Mouse (Mus musculus) cortical plate, adult 2 months (tissue): ENCODE measurements around the gene Lcn6. TPM values are rescaled to one million over a fixed set of nuclear protein-coding genes. Genes with fewer than 3 reads are reported as not detected.
A peak's percentile ranks its signal among the peaks of the same experiment; 100 is the strongest.

Source experiments
- H3K27ac ChIP-seq: fragments of 200-500 bp; 2 replicates; pipeline ENCODE4 v1.5.1; 2012; ENCODE audit warnings: low read length, control low read depth, inconsistent platforms; ENCODE audit not compliant: insufficient read depth
- H3K4me1 ChIP-seq: fragments of 200-500 bp; 2 replicates; pipeline ENCODE4 v1.6.1; 2011; ENCODE audit warnings: low read length; ENCODE audit not compliant: control insufficient read depth, insufficient read depth
- H3K4me3 ChIP-seq: fragments of 200-500 bp; 2 replicates; pipeline ENCODE4 v1.5.1; 2011; ENCODE audit warnings: mild to moderate bottlenecking, low read length, control low read depth; ENCODE audit not compliant: insufficient read depth
- CTCF ChIP-seq: fragments of 200-500 bp; IDR thresholded peaks from 2 replicates; pipeline ENCODE4 v1.5.1; 2011; ENCODE audit warnings: mild to moderate bottlenecking, control low read depth, low read length; ENCODE audit not compliant: insufficient read depth; ENCODE audit errors: extremely low read depth
- POLR2A ChIP-seq: fragments of 200-500 bp; IDR thresholded peaks from 2 replicates; pipeline ENCODE4 v1.6.1; 2011; ENCODE audit warnings: mild to moderate bottlenecking, low read length, control low read depth; ENCODE audit not compliant: insufficient read depth; ENCODE audit errors: extremely low read depth
- polyA plus RNA-seq: library from polyadenylated mRNA; depleted of rRNA; stranded (reverse); fragments of >200 nt; gene quantifications from 2 replicates; pipeline ENCODE4 v1.2.3, GENCODE M21; 2012; rRNA removed

Gene Lcn6
- not detected in 2 replicates for polyA plus RNA-seq

DNA sequence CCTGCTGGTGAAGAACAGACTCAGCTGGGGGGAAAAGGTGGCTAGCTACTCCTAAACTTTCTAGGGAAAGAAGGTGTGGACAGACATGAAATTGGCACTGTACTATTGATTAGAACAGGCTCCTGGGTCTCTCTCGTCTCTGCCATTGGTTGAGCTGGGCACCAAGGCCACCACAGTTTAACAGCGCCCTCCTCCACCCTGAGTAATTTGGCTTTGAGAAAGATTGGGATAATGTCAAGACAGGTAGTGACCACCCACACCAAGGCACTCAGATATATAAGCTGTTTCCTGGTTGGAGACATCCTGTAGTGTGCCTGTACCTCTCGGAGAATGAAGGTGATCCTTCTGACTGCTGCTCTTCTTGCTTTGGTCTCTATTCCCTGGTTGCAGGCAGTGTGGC is at the start of gene Lcn6:
TSS of gene Lcn6 (plus strand) at position 301 of the 400 bp plus-strand sequence.
- no peak within 1 kb of the TSS for H3K27ac ChIP-seq
- no peak for TF ChIP-seq CTCF
- TF ChIP-seq POLR2A, result no peak
- no peaks in the 10 kb centered on the region for H3K4me1 ChIP-seq
- H3K4me3 ChIP-seq, result no peak within 1 kb of the TSS

DNA sequence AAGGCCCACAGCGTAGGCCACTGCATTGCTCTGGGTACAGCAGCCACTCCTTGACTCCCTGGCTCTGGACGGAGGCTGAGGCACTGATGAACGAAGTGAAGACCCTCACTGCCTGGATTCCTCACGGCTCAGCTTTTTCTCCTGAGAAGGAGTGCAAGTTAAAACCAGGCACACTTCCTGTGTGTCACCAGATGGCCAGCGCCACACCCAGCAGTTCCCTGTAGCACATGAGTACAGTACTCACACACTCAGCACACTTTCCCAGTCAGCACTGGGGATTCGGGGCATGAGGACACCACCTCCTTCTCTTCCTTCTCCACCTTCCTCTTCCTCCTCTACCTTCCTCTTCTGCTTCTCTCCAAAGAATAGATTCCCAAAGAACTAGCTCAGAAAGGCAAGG is 48.8 kb upstream of the Lcn6 start, which contains the start of gene Fcna:
TSS of gene Fcna (minus strand) at position 220 of the 400 bp plus-strand sequence.
- no peak for TF ChIP-seq POLR2A
- TF ChIP-seq CTCF, result no peak
- no peak within 1 kb of the TSS for H3K27ac ChIP-seq
- H3K4me3 ChIP-seq, result no peak within 1 kb of the TSS
- no peaks in the 10 kb centered on the region for H3K4me1 ChIP-seq

DNA sequence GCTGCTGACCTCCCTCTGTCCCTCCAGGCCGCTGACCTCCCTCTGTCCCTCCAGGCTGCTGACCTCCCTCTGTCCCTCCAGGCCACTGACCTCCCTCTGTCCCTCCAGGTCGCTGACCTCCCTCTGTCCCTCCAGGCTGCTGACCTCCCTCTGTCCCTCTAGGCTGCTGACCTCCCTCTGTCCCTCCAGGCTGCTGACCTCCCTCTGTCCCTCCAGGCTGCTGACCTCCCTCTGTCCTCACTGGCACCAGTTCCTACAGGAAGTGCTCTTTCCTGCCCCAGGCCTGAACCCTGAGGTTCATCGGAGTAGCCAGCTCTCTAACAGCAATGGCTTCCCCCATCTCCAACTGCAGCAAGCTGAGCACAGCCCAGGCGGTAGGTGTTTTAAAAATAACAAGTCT is 47.8 kb upstream of the Lcn6 start:
- no peak for TF ChIP-seq CTCF
- no peak for TF ChIP-seq POLR2A
- Histone ChIP-seq H3K27ac (no peak overlapping the region), H3K4me3 (no peak overlapping the region), H3K4me1 (no peaks in the 10 kb centered on the region)

DNA sequence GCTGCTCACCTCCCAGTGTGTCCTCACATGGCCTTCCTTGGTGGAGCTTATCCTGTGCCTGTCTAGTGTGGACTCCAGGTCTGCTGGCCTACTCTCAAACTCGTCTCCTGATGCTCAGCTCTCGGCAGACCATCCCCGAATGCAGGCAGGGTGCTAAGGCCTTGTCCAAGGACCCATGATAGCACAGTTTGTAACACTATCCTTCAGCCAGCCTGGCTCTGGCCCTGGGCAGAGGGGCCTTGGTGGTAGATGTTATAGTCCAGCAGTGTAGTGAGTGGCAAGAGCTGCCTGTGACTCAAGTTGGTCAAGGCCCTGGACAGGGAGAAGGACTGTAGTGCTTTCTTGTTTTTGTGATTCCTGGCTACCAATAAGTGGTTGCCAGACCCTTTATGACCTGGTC is 43.0 kb upstream of the Lcn6 start:
- TF ChIP-seq POLR2A, result no peak
- no peak for TF ChIP-seq CTCF

DNA sequence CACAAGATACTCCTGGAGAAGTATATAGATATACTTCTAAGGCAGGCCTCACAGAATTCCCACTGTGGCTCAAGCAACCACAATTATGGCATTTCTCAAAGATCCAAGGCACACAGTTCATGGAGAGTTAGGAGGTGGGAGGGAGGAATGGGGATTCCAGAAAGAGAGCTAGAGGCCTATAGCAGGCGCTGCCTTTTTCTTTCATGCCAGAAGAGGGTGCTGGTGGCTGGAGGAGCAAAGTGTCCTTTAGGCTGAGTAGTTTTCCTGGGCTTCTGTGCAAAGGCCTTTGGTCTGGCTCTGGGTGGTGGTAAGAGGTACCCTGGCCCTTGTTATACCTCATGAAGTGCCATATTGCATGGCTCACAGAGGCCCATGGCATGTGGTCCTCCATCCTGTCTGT is 42.5 kb upstream of the Lcn6 start:
- Histone ChIP-seq H3K4me1 (no peaks in the 10 kb centered on the region), H3K27ac (no peak overlapping the region), H3K4me3 (no peak overlapping the region)
- TF ChIP-seq CTCF, result peak; percentile 40
- no peak for TF ChIP-seq POLR2A

More for the DNA sequence above, 43.0 kb upstream of the Lcn6 start:
- Histone ChIP-seq H3K4me3 (no peak overlapping the region), H3K27ac (no peak overlapping the region), H3K4me1 (no peaks in the 10 kb centered on the region)

DNA sequence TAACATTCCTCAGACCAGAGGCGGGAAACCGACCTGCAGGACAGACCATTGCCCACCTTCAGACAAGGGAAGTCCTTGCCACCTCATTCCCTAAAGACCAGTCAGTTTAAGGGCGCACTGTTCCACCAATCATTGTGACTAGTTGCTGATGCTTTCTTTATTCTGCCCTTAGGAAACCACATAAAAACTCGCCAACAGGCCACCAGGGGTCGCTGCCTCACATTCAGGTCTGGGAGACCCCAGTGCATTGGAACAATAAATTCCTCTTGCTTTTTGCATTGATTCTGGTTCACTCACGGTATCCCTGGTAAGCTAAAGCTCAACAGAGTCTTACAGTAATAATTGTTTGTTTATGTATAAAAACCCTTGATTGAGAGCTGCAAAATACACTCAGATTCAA is 36.7 kb upstream of the Lcn6 start:
- H3K4me3 ChIP-seq, result no peak overlapping the region
- H3K27ac ChIP-seq, result no peak overlapping the region
- H3K4me1 ChIP-seq, result no peaks in the 10 kb centered on the region
- TF ChIP-seq CTCF, result peak; percentile 55
- no peak for TF ChIP-seq POLR2A

DNA sequence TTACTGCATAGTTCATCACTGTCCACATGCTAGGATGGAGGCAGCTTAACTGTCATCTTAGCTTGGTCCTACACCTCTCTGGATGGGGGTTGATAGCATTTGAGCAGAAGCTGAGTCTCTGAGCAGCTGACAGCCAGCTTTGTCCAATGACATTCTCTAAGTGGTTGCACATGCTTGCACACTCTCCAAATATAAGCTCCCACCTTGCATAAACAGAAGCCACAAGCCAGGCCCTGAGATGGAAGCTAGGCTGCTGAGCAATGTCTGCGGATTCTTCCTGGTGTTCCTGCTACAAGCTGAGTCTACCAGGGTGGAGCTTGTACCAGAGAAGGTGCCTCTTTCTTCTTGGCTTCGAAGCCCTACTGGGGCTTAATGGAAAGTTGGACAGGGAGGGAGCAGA is 23.7 kb upstream of the Lcn6 start, which contains the start of gene Lcn8:
TSS of gene Lcn8 (plus strand) at position 219 of the 400 bp plus-strand sequence.
- Histone ChIP-seq H3K4me3 (no peak within 1 kb of the TSS), H3K4me1 (no peaks in the 10 kb centered on the region; the same call in 1 of the 2 replicates), H3K27ac (no peak within 1 kb of the TSS)
- TF ChIP-seq POLR2A, result no peak
- no peak for TF ChIP-seq CTCF

DNA sequence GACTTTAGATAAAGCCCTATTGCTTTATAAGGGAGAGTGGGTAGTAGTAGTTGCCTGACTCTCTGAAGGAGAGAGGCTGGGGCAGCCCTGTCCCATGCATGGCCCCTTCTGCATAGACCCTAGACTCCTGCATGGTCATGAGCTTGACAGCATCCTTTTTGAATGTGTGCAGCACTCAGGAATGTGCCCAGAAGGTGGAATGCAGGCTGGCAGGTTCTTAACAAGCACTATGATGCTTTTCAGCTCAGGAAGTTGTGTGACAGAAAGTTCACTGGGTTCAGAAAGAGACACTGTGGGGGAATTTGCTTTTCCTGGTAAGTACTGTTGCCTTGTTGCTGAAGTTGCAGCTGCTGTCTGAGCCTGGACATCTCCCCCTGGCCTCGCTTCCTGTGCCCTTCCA is 22.1 kb upstream of the Lcn6 start:
- TF ChIP-seq CTCF (no peak), POLR2A (no peak)
- Histone ChIP-seq H3K27ac (no peak overlapping the region), H3K4me3 (no peak overlapping the region), H3K4me1 (no peaks in the 10 kb centered on the region; the same call in 1 of the 2 replicates)

DNA sequence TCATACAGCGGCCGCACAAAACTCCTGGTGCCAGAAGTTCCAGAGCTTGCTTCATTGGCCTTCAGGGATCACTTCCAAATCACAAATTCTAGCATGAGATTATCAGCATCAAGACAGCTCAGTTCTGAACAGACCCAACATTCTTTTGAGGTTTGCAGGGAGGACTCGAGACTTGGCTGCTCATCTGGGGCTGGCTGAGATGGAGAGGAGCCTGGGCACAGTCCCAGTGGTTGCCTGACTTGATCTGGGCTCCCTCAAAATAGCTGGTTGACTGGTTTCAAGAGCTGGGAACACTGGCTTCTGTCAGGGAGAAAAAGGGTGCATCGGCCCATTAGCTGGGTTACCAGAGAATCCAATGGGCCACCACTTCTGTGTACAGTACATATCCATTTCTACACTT is 19.9 kb upstream of the Lcn6 start:
- H3K27ac ChIP-seq, result no peak overlapping the region
- H3K4me3 ChIP-seq, result no peak overlapping the region
- TF ChIP-seq CTCF, result no peak
- TF ChIP-seq POLR2A, result no peak
- no peaks in the 10 kb centered on the region; the same call in 1 of the 2 replicates for H3K4me1 ChIP-seq

DNA sequence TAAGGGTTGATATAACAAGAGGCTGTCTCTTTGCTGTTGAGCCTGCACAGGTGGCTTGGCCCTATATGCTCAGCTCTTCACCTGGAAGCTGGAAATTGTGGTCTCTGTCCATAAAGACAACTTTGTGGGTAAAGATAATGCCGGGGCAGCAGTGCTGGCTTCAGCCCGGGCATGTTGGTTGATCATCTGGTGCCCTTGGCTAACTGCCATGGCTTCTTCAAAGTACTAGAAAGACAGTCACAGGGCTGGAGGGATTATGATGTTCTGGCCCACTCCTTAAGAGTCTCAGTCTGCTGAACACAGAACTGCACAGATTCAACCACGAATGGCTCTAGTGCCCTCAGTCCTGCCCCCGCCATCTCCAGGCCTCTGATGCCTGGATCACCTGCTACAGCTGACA is 19.3 kb upstream of the Lcn6 start:
- H3K4me3 ChIP-seq, result no peak overlapping the region
- TF ChIP-seq POLR2A (no peak), CTCF (no peak)
- H3K27ac ChIP-seq, result no peak overlapping the region
- H3K4me1 ChIP-seq, result no peaks in the 10 kb centered on the region; the same call in 1 of the 2 replicates

DNA sequence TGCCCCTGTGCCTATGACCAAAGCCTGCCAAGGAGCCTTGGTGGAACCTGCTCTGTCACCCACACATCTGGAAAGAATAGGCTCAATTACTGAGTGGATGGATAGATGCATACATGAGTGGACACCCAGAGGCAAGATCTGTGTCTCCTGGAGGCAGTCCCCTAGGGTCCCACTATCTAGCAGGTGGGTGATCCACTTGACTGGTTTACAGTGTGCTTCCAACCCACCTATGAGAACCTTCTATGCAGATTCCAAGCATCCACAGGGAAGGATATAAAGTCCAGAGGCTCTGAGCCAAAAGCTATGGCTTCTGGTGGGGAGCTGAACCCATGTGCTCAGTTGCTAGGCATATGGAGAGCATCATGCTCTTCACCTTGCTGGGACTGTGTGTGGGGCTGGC is 18.9 kb upstream of the Lcn6 start, which contains the start of gene Lcn5:
TSS of gene Lcn5 (plus strand) at position 301 of the 400 bp plus-strand sequence.
- no peak within 1 kb of the TSS for H3K27ac ChIP-seq

More for the DNA sequence above, 18.9 kb upstream of the Lcn6 start, which contains the start of gene Lcn5:
- no peak for TF ChIP-seq CTCF
- TF ChIP-seq POLR2A, result no peak
- Histone ChIP-seq H3K4me3 (no peak within 1 kb of the TSS), H3K4me1 (no peaks in the 10 kb centered on the region; the same call in 1 of the 2 replicates)
